Mouse (Mus musculus) heart, postnatal 4 days (tissue): ENCODE measurements around the gene Gsdmc4. TPM values are rescaled to one million over a fixed set of nuclear protein-coding genes. Genes with fewer than 3 reads are reported as not detected.
"Not testable (repeated sequence)": the region's sequence is repeated elsewhere in the genome, so short reads cannot be mapped to it uniquely, and the experiment has no call there.

Source experiments
- DNase-seq: peaks from one replicate; pipeline ENCODE4 v3.0.0; 2021
- total RNA-seq, 2 experiments: library from RNA; stranded (reverse); gene quantifications; 2 replicates each; pipeline ENCODE4 v1.2.3; 2021

The Gsdmc4 gene
- not detected for total RNA-seq

GRCm38 (mm10) chr15:63912197-63912596 is at the start of gene Gsdmc4:
Gene Gsdmc4 (minus strand): TSS chr15:63912297.
- DNase-seq, result not testable (repeated sequence)

GRCm38 (mm10) chr15:63960542-63960941 is 48.4 kb upstream of the Gsdmc4 start:
- DNase-seq, result no peak

DNA sequence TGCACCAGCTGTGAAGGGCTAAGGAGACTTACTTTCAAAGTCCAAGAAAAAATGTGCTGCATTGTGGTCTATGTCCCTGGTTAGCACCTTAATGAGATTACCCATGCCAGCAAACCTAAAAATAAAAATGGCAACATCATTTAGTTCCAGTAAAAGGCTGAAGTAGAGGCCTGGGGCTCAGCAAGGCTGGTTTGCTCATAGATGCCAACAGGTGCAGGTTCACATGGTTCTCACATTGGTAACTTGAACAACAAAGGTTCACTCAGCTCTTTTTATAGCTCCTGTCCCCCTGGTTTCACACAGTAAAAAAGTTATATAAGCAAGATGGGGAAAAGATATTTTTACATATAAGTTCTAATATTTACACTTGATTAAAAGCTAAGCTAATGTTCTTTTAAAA is 45.5 kb upstream of the Gsdmc4 start:
- no peak for DNase-seq

DNA sequence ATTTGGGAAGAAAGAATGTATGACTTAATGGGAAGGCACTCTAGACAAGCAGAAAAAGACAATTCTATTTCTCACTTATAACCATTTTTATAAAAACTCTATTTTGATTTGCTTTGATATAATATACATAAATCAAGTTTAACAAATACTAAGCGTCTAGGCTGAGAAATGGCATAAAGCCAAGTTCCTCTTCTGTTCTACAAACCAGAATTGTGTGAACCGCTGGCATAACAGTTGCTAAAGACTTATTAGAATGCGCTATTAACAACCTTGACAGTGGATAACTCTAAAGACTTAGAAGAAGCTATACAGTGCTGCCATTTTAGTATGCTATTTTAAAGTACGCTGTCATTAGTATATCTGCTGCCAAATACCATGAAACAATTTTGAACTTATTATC is 41.2 kb upstream of the Gsdmc4 start:
- no peak for DNase-seq

GRCm38 (mm10) chr15:63941221-63941620 is 29.1 kb upstream of the Gsdmc4 start:
- DNase-seq, result no peak

DNA sequence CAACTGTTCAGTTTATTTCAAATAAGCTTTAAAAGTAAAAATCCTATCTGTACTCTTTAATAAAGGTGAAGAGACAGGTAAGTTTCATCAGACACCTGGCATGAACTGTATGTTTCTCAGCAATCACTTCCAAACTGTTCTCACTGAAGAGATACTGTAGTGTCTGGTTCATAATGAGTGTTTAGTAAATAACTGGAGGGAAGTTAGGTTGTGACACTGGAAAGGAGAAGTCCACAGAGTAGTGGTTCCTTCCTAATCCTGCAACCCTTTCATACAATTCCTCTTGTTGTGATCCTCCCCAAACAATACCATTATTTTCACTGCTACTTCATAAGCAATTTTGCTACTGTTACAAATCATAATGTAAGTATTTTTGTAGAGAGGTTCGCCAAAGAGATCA is 20.6 kb upstream of the Gsdmc4 start:
- DNase-seq, result no peak

- no peak for DNase-seq
These were observed 19.3 kb upstream of the Gsdmc4 start for GRCm38 (mm10) chr15:63931404-63931803.

DNA sequence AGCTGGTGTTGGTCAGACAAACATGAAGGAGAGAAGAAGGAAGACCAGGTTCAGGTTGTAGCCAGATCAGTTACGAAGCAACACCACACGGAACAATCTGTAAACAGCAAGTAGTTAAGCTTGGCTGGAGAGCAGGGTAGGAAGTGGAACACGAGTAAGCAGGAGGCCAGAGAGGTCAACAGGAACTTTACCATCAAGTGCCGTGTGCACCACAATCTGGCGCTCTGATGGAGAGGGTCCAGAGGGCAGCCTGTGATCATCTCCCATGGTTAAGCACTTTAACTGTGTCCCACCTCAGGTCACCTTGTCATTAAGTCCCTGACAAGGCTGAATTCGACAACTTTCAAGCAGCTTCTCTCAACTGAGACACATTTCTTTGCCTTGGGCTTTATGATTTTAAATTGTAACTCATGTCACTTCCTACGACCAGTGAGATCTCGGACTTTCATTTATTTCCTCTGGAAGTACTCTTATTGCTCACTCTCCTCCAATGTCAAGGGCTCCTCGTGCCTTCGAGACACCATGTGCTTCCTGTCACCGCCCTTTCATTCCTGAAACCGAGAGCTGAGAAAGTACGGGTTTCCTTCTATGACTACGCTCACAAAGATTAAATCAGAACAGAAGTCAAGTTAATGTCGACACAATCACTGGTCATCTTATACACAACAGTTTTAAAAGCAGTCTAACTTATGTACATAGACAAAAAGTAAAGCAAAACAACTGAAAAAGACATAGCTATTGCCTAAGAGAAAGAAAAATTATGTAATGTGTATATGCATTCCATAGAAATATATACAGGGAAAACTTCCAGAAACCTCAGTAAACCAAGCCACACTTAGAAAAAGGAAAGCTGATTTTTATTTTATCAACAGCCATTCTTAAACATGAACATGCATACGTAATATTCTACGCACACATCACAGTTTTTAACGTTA is 18.3 kb upstream of the Gsdmc4 start:
- DNase-seq, result no peak

GRCm38 (mm10) chr15:63926201-63926600 is 14.1 kb upstream of the Gsdmc4 start:
- no peak for DNase-seq

GRCm38 (mm10) chr15:63924484-63924883 is 12.4 kb upstream of the Gsdmc4 start:
- DNase-seq, result no peak

DNA sequence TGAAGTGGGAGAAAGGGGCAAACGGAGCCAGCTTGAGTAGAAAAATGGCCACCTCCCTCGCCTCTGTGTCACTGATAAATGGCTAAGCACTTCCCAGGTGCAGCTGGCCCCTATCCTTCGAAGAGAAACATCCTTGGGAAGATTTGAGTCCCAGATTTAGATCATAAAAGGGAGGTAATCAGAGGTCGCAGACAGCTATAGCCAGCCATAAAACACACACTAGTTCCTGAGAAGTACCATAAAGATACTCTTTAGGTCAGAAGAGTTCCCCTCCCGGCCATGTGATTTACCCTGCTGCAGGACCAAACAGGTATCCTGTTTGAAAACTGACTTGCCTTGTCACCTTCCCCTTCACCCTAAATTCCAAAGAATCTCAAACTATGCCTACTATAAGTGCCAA is 9.5 kb upstream of the Gsdmc4 start:
- not testable (repeated sequence) for DNase-seq

- DNase-seq, result not testable (repeated sequence)
These were observed 7.6 kb upstream of the Gsdmc4 start for GRCm38 (mm10) chr15:63919728-63920127.

DNA sequence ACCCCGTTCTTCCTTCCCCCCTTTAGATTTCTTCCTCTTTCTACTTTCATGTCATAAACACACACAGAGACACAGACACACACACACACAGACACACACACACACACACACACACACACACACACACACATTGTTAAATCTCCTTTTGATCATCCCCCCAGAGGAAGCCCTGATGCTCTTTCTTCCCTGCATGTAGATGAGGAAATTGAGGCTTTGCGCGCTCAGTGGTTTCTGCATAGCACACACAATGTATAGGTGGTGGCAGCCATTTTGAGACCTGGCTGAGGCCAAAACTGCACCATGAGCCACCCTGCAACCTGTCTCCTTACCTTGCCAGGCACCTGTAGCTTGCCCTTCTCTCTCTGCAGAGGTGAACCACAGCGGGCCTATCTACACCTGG is 4.5 kb upstream of the Gsdmc4 start:
- DNase-seq, result not testable (repeated sequence)

DNA sequence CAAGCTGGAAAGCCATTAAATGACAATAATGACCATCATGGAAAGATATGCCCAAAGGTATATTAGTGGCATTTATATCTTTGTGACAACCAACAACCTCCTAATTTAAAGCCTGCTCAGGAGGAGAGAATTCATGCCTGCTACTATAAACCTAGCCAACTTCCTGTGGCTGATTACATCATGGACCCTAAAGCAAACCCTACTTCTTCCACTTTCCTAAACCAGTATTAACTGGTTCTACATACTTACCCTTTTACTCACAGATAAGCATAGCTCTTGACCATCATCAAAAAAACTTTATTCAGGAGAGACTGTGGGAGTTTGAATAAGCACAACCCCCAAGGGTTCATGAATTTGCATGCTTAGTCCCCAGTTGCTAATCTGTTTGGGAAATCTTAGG is 2.2 kb downstream of the Gsdmc4 start:
- not testable (repeated sequence) for DNase-seq

GRCm38 (mm10) chr15:63895560-63896353 is 16.3 kb downstream of the Gsdmc4 start:
- peak; percentile 30 for DNase-seq

- DNase-seq, result not testable (repeated sequence)
These were observed 23.7 kb downstream of the Gsdmc4 start for GRCm38 (mm10) chr15:63888440-63888839.

DNA sequence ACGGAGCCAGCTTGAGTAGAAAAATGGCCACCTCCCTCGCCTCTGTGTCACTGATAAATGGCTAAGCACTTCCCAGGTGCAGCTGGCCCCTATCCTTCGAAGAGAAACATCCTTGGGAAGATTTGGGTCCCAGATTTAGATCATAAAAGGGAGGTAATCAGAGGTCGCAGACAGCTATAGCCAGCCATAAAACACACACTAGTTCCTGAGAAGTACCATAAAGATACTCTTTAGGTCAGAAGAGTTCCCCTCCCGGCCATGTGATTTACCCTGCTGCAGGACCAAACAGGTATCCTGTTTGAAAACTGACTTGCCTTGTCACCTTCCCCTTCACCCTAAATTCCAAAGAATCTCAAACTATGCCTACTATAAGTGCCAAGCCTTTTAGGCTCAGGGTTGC is 24.1 kb downstream of the Gsdmc4 start:
- not testable (repeated sequence) for DNase-seq

DNA sequence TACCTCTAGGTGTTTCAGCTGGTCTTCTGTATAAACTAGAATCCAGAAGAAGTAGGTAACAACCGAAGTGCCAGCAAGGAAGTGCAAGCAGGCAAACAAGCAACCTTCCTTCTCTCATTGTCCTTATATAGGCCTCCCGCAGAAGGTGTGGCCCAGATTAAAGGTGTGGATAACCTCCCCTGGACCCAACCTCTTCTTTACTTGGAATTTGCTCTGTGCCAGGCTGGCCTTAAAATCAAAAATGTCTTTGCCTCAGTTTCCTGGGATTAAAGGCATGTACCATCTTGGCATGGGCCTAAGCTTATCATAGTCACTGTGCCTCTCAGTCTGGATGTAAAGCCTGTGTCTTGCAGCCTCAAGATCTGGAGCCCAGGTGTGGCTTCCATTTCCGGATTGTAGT is 33.6 kb downstream of the Gsdmc4 start, which contains the start of gene Gsdmc3:
Gsdmc3 (minus strand) TSS at position 101 of the 400 bp plus-strand sequence.
- not testable (repeated sequence) for DNase-seq

- not testable (repeated sequence) for DNase-seq
These were observed 35.9 kb downstream of the Gsdmc4 start for GRCm38 (mm10) chr15:63876160-63876559.

- DNase-seq, result peak; percentile 6
These were observed 50.1 kb downstream of the Gsdmc4 start for GRCm38 (mm10) chr15:63861965-63862364.
